Mouse (Mus musculus) cortical plate, adult 2 months (tissue): ENCODE measurements around the gene Rpa1. TPM values are rescaled to one million over a fixed set of nuclear protein-coding genes. Genes with fewer than 3 reads are reported as not detected.
A peak's percentile ranks its signal among the peaks of the same experiment; 100 is the strongest.

Experiments used
- H3K27ac ChIP-seq: fragments of 200-500 bp; 2 replicates; pipeline ENCODE4 v1.5.1; 2012; ENCODE audit warnings: low read length, control low read depth, inconsistent platforms; ENCODE audit not compliant: insufficient read depth
- H3K4me1 ChIP-seq: fragments of 200-500 bp; 2 replicates; pipeline ENCODE4 v1.6.1; 2011; ENCODE audit warnings: low read length; ENCODE audit not compliant: control insufficient read depth, insufficient read depth
- H3K4me3 ChIP-seq: fragments of 200-500 bp; 2 replicates; pipeline ENCODE4 v1.5.1; 2011; ENCODE audit warnings: mild to moderate bottlenecking, low read length, control low read depth; ENCODE audit not compliant: insufficient read depth
- CTCF ChIP-seq: fragments of 200-500 bp; IDR thresholded peaks from 2 replicates; pipeline ENCODE4 v1.5.1; 2011; ENCODE audit warnings: mild to moderate bottlenecking, control low read depth, low read length; ENCODE audit not compliant: insufficient read depth; ENCODE audit errors: extremely low read depth
- POLR2A ChIP-seq: fragments of 200-500 bp; IDR thresholded peaks from 2 replicates; pipeline ENCODE4 v1.6.1; 2011; ENCODE audit warnings: mild to moderate bottlenecking, low read length, control low read depth; ENCODE audit not compliant: insufficient read depth; ENCODE audit errors: extremely low read depth
- polyA plus RNA-seq: library from polyadenylated mRNA; depleted of rRNA; stranded (reverse); fragments of >200 nt; gene quantifications from 2 replicates; pipeline ENCODE4 v1.2.3, GENCODE M21; 2012

The Rpa1 gene
- polyA plus RNA-seq, 1 experiment, result 36.1 TPM

- peaks cover 2% of the 10 kb centered on the region; the same call in 1 of the 2 replicates for H3K4me1 ChIP-seq
- no peak overlapping the region for H3K27ac ChIP-seq
- no peak overlapping the region; the same call in 1 of the 2 replicates for H3K4me3 ChIP-seq
- no peak for TF ChIP-seq CTCF
- TF ChIP-seq POLR2A, result no peak
Observed at GRCm38 (mm10) chr11:75347188-75347585, 937 bp downstream of the Rpa1 start.

DNA sequence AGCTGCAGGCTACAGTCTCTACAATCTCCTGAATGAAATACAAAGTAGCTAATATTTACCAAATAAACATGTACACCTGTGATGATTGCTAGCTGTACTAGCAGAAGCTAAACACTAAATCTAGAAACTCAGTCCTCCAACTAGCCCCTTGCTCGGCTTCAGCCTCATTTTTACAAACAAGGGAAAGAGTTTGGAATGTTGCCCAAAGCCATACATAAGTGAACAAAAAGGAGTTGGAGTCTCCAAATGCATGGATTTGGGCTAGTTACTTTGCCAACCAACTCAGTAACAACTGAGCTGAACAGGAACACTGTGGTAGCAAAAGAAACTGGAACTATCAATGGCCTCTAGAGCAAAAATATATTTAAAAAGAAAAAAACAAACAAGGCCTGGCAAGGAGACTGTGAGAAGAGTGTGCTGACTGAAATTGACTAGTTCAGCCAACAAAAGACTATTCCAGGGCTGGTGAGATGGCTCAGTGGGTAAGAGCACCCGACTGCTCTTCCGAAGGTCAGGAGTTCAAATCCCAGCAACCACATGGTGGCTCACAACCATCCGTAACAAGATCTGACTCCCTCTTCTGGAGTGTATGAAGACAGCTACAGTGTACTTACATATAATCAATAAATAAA, 1.5 kb downstream of the Rpa1 start:
- Histone ChIP-seq H3K4me3 (no peak overlapping the region), H3K27ac (no peak overlapping the region), H3K4me1 (peaks cover 2% of the 10 kb centered on the region; the same call in 1 of the 2 replicates)
- TF ChIP-seq CTCF, result no peak
- TF ChIP-seq POLR2A, result no peak

- Histone ChIP-seq H3K4me3 (no peak overlapping the region), H3K4me1 (peaks cover 2% of the 10 kb centered on the region; the same call in 1 of the 2 replicates), H3K27ac (no peak overlapping the region)
- TF ChIP-seq POLR2A, result no peak
- TF ChIP-seq CTCF, result no peak
Observed at GRCm38 (mm10) chr11:75344716-75345115, 3.4 kb downstream of the Rpa1 start.

DNA sequence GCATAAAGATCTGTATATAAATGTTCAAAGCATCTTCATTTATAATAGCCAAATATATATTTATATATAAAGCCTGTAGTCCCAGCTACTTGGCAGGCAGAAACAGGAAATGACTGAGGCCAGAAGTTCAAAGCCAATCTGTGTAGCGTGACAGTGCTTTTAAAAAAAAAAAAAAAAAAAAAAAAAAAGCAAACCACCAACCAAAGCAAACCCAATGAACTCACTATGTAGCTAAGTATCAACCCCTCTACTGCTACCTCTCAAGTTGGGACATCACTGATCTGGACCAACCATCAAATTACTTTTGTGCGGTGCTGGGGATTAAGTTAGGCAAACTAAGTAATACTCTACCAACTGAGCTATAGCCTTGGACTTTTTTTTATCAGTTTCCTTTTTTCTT, 4.0 kb downstream of the Rpa1 start:
- no peak for TF ChIP-seq CTCF
- no peak for TF ChIP-seq POLR2A
- H3K4me1 ChIP-seq, result peaks cover 2% of the 10 kb centered on the region; the same call in 1 of the 2 replicates
- H3K4me3 ChIP-seq, result no peak overlapping the region
- no peak overlapping the region for H3K27ac ChIP-seq

DNA sequence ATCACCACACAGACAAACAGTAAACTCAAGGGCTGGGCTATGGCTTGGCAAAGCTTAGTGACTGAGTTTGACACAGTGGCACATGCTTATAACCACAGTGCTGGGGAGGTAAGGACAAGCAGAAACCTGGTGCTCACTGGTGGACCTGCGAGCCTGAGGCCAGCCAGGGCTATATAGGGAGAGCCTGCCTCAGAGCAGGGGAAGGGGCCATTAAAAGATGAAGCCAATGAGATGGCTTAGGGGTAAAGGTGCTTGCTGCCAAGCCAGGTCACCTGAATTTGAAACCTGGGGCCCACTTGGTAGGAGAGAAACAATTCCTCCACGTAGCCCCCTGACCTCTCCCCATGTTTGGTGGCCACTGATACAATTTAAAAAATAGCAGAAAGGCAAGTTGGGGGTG, 5.0 kb downstream of the Rpa1 start:
- H3K4me1 ChIP-seq, result no peaks in the 10 kb centered on the region
- no peak overlapping the region for H3K27ac ChIP-seq
- H3K4me3 ChIP-seq, result no peak overlapping the region
- TF ChIP-seq CTCF (no peak), POLR2A (no peak)

GRCm38 (mm10) chr11:75340698-75341345, 7.3 kb downstream of the Rpa1 start:
- Histone ChIP-seq H3K4me3 (no peak overlapping the region), H3K27ac (no peak overlapping the region; the same call in 1 of the 2 replicates), H3K4me1 (no peaks in the 10 kb centered on the region)
- TF ChIP-seq POLR2A (no peak), CTCF (no peak)

DNA sequence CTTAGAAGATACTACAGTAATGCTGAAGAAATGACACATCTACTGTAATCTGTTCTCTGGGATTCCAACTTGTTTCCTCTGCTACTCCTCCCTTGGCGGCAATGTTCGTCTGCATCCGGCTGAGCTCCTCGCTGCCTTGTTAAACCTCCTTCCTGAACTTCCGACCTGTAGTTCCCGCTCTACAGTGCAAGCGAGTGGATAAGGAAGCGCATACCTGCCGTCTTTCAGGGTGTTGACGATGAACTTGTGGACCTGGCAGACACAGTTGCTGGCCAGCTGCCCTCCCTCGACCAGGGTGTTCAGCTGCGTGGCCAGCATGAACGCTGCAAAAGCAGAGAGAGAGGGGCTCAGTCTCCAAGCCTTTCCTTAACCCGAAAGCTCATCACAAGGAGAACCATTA, 8.0 kb downstream of the Rpa1 start:
- Histone ChIP-seq H3K4me1 (no peaks in the 10 kb centered on the region), H3K4me3 (no peak overlapping the region), H3K27ac (no peak overlapping the region)
- TF ChIP-seq CTCF (no peak), POLR2A (no peak)

DNA sequence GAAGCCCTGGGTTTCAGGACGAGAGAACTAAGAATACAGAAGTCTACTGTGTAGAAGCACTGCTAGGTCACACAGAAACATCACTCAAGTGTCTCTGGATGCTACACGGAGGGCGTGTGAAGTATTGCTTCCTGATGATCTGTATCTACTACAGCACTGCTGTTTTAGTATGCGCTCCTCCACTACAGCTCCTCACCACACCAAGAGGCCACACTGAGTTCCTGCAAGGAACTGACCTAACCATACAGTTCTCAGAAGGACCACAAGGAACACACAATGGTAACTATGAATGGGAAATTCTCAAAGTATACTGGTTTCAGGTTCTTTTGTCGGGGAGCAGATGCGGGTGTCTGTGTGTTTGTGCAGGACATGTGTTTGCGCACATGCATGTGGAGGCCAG, 10.9 kb downstream of the Rpa1 start:
- Histone ChIP-seq H3K27ac (no peak overlapping the region), H3K4me3 (no peak overlapping the region), H3K4me1 (no peaks in the 10 kb centered on the region)
- TF ChIP-seq CTCF (no peak), POLR2A (no peak)

GRCm38 (mm10) chr11:75336676-75337075, 11.4 kb downstream of the Rpa1 start:
- peak overlapping the region; percentile 10; the same call in 1 of the 2 replicates for H3K27ac ChIP-seq
- TF ChIP-seq CTCF, result no peak
- TF ChIP-seq POLR2A, result no peak
- no peak overlapping the region for H3K4me3 ChIP-seq
- H3K4me1 ChIP-seq, result no peaks in the 10 kb centered on the region

- no peak overlapping the region for H3K27ac ChIP-seq
- TF ChIP-seq CTCF (no peak), POLR2A (no peak)
Observed at GRCm38 (mm10) chr11:75325969-75326311, 22.2 kb downstream of the Rpa1 start.

GRCm38 (mm10) chr11:75325116-75325968, 22.8 kb downstream of the Rpa1 start:
- Histone ChIP-seq H3K4me1 (no peaks in the 10 kb centered on the region), H3K27ac (no peak overlapping the region), H3K4me3 (no peak overlapping the region)
- TF ChIP-seq CTCF (no peak), POLR2A (no peak)

More at GRCm38 (mm10) chr11:75325969-75326311, 22.2 kb downstream of the Rpa1 start:
- Histone ChIP-seq H3K4me3 (no peak overlapping the region), H3K4me1 (no peaks in the 10 kb centered on the region)
